Mouse (Mus musculus): ENCODE results near the gene Acox2. TPM values are rescaled to one million over a fixed set of nuclear protein-coding genes. Genes with fewer than 3 reads are reported as not detected.

Acox2 gene
- polyA plus RNA-seq, 1 experiment from 2014 or later, result 1.4 TPM

DNA sequence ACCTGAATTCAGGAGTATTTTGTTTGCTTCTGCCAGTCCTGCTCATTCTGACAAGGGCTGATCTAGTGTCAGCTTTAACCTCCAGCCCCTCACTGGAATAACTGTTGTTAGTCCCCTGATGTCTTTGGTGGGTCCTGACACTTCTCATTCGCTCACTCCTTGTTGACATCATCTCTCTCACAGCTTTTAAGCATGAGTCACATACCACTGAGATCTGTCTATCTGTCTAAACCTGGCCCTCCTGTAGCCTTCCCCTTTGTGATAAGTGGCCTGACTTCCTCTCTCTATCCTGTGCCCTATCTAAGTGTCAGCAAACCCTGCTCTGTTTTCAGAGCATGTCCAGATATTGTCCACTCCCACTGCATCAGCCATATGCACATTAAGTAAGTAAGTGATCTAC, 25.9 kb downstream of the Acox2 start:
- no peak overlapping the region for H3K4me3 ChIP-seq (ENCODE audit: low read length)
- H3K36me3 ChIP-seq (ENCODE audit: control insufficient read depth, insufficient read depth, low read length), result no peaks in the 10 kb centered on the region
- H3K9ac ChIP-seq (ENCODE audit: low read depth, low read length), result no peak overlapping the region
- ATAC-seq, result no peak
- H3K9me3 ChIP-seq (ENCODE audit: control insufficient read depth, low read length), result no peaks in the 10 kb centered on the region
- H3K27ac ChIP-seq (ENCODE audit: low read length), result no peak overlapping the region
- no peaks in the 10 kb centered on the region for H3K27me3 ChIP-seq (replicated peaks; ENCODE audit: control insufficient read depth, insufficient read depth, low read length)
- no peaks in the 10 kb centered on the region for H3K4me1 ChIP-seq (ENCODE audit: control insufficient read depth, insufficient read depth, low read length)
- H3K4me2 ChIP-seq (ENCODE audit: low read depth, low read length), result no peak overlapping the region
- 41% methylated on average over 1 of the region's 1 CpGs for WGBS

DNA sequence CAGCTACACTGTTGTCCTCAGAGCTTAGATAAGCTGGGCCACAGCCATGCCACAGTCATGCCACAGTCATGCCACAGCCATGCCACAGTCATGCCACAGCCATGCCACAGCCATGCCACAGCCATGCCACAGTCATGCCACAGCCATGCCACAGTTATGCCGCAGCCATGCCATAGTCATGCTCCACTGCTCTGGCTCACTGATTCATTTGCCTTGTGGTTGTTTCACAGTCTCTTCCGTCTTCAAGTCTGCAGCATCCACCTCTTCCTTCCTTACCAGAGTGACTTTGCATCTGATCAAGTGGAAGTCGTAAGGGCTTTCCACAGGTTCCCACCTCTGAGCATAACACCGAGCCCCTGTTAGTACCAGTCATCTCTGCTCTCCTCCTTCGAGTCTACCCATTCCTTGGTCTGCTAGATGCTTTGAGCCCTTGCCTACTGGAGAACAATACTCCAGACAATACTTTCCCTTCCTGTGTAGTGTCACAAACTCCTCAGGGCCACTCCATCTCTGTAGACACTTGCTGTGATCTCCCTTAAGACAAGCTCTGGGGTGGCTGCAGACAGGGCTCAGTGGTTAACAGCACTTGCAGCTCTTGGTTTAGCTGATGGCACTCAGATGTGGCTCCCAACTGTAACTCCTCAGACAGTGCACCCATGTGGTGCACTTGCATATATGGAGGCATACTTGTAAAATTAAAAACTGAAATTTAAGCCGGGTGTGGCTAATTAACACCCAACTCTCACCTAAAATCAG, 26.8 kb downstream of the Acox2 start:
- no peak overlapping the region for H3K4me3 ChIP-seq (ENCODE audit: low read length)
- H3K9ac ChIP-seq (ENCODE audit: low read depth, low read length), result no peak overlapping the region
- H3K4me1 ChIP-seq (ENCODE audit: control insufficient read depth, insufficient read depth, low read length), result no peaks in the 10 kb centered on the region
- WGBS, result 86% methylated on average over 6 of the region's 6 CpGs
- no peak for ATAC-seq
- H3K27me3 ChIP-seq (replicated peaks; ENCODE audit: control insufficient read depth, insufficient read depth, low read length), result no peaks in the 10 kb centered on the region
- no peak overlapping the region for H3K27ac ChIP-seq (ENCODE audit: low read length)
- H3K36me3 ChIP-seq (ENCODE audit: control insufficient read depth, insufficient read depth, low read length), result no peaks in the 10 kb centered on the region
- H3K9me3 ChIP-seq (ENCODE audit: control insufficient read depth, low read length), result no peaks in the 10 kb centered on the region
- H3K4me2 ChIP-seq (ENCODE audit: low read depth, low read length), result no peak overlapping the region

DNA sequence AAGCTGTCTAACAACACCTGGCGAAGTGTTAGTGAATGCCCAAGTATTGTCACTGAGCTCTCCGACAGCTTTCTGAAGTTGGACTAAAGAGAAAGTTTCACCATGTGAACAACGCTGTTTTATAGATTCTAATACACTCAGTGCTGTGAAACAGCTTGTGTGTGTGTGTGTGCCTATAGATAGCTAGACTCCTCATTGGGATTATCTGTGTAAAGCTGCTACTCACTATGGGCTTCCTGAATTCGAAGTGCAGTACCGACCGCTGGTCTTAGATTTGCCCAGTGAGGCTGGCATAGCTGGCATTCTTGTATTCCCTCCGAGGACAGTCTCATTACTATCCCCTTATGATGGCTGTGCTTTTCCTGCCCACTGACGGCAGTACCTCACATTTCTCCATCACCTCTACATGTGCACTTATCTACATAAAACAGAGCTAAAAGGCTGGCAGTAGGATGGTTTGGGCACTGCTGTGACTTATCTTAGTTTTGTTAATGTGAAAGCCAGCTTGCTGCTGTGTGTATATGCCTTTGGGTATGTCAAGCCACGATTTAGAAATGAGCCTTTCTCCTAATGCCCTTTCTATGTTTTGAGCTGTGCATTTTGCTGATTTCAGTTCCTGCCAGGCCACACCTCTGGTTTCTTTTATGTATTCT, 29.7 kb downstream of the Acox2 start:
- no peak overlapping the region for H3K9ac ChIP-seq (ENCODE audit: low read depth, low read length)
- H3K9me3 ChIP-seq (ENCODE audit: control insufficient read depth, low read length), result no peaks in the 10 kb centered on the region
- H3K27me3 ChIP-seq (replicated peaks; ENCODE audit: control insufficient read depth, insufficient read depth, low read length), result no peaks in the 10 kb centered on the region
- no peak overlapping the region for H3K27ac ChIP-seq (ENCODE audit: low read length)
- no peaks in the 10 kb centered on the region for H3K36me3 ChIP-seq (ENCODE audit: control insufficient read depth, insufficient read depth, low read length)
- no peak overlapping the region for H3K4me2 ChIP-seq (ENCODE audit: low read depth, low read length)
- H3K4me3 ChIP-seq (ENCODE audit: low read length), result no peak overlapping the region
- 81% methylated on average over 9 of the region's 9 CpGs for WGBS
- no peak for ATAC-seq
- H3K4me1 ChIP-seq (ENCODE audit: control insufficient read depth, insufficient read depth, low read length), result no peaks in the 10 kb centered on the region

DNA sequence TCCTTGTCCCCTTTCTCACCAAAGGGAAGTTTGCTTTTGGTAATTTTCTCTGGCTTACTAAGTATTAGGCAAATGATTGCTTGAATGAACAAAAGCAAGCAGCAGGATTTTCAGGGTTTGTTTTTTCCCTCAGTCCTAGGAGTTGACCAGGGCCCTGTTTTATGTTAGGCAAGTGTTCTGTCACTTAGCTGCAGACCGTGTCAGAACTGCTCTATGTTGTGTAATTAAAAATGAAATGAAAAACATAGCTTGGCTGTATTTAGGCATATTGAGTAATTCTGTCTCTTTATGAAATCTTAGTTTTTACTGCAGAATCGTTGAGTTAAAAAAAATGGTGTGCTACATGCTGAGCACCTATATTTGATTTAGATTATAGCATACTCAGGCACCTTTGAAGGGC, 34.3 kb downstream of the Acox2 start:
- H3K9ac ChIP-seq (ENCODE audit: low read depth, low read length), result no peak overlapping the region
- 0 out of 2 replicates have a peak, but pooled peaks cover 6% of the 10 kb centered on the region for H3K36me3 ChIP-seq (ENCODE audit: control insufficient read depth, insufficient read depth, low read length)
- ATAC-seq, result no peak
- no peaks in the 10 kb centered on the region for H3K4me1 ChIP-seq (ENCODE audit: control insufficient read depth, insufficient read depth, low read length)
- H3K27ac ChIP-seq (ENCODE audit: low read length), result no peak overlapping the region
- no peak overlapping the region for H3K4me2 ChIP-seq (ENCODE audit: low read depth, low read length)
- 80% methylated on average over 2 of the region's 2 CpGs for WGBS
- H3K4me3 ChIP-seq (ENCODE audit: low read length), result no peak overlapping the region
- H3K9me3 ChIP-seq (ENCODE audit: control insufficient read depth, low read length), result no peaks in the 10 kb centered on the region
- H3K27me3 ChIP-seq (replicated peaks; ENCODE audit: control insufficient read depth, insufficient read depth, low read length), result no peaks in the 10 kb centered on the region

DNA sequence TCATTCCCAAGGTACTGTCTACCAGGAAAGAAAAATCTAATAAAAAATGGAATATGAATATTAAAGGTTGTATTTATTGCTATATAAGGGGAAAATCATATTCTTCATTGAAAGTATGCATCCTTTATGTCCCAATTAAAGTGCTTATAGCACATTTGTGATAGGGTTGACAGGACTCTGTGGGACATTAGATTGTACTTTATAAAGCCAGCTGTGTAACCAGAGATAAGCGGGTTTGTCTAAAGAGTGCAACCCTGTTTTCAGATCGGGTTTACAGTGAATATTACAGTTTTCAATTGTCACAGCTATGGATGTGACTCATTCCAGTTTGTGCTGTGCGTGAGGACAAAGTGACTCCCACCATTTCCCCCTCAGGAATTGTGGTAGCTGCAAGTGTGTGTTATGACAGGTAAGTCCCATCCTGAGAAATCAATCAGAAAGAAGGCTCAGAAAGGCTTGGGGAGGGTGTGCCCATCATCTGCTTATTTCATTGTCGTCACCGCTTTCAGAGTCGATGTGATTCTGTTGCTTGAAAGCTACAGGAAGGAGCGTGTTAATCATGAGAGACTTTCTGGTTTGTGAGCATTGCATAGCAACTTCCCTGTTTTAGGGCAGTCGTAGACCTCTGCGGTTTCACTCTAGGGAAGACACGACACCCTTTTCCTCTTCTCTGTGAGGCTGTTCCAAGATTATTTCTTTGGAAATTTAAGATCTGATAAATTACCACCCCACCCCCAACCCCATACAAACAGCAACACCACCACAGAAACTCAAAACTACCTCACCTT, 35.5 kb downstream of the Acox2 start:
- Histone ChIP-seq H3K4me2 (ENCODE audit: low read depth, low read length) (no peak overlapping the region), H3K27me3 (replicated peaks; ENCODE audit: control insufficient read depth, insufficient read depth, low read length) (no peaks in the 10 kb centered on the region), H3K9ac (ENCODE audit: low read depth, low read length) (no peak overlapping the region), H3K36me3 (ENCODE audit: control insufficient read depth, insufficient read depth, low read length) (0 out of 2 replicates have a peak, but pooled peaks cover 6% of the 10 kb centered on the region), H3K4me3 (ENCODE audit: low read length) (no peak overlapping the region), H3K27ac (ENCODE audit: low read length) (no peak overlapping the region), H3K9me3 (ENCODE audit: control insufficient read depth, low read length) (no peaks in the 10 kb centered on the region), H3K4me1 (ENCODE audit: control insufficient read depth, insufficient read depth, low read length) (no peaks in the 10 kb centered on the region)
- 90% methylated on average over 10 of the region's 10 CpGs for WGBS
- ATAC-seq, result no peak

DNA sequence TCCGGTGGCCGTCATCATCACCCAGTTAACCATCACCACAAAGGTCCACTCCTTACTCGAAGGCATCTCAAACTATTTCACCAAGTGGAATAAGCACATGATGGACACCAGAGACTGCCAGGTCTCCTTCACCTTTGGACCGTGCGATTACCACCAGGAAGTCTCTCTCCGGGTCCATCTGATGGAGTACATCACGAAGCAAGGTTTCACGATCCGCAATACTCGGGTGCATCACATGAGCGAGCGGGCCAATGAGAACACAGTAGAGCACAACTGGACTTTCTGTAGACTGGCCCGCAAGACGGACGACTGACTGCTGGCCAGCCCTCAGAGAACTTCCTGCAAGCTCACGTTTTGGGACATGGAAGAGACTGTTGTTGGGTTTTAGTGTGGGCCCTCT, 36.6 kb downstream of the Acox2 start:
- H3K4me2 ChIP-seq (ENCODE audit: low read depth, low read length), result no peak overlapping the region
- 95% methylated on average over 16 of the region's 16 CpGs for WGBS
- ATAC-seq, result no peak
- no peak overlapping the region for H3K27ac ChIP-seq (ENCODE audit: low read length)
- no peaks in the 10 kb centered on the region for H3K4me1 ChIP-seq (ENCODE audit: control insufficient read depth, insufficient read depth, low read length)
- no peaks in the 10 kb centered on the region for H3K27me3 ChIP-seq (replicated peaks; ENCODE audit: control insufficient read depth, insufficient read depth, low read length)
- no peak overlapping the region for H3K9ac ChIP-seq (ENCODE audit: low read depth, low read length)
- H3K36me3 ChIP-seq (ENCODE audit: control insufficient read depth, insufficient read depth, low read length), result 0 out of 2 replicates have a peak, but pooled peaks cover 6% of the 10 kb centered on the region
- H3K4me3 ChIP-seq (ENCODE audit: low read length), result no peak overlapping the region
- H3K9me3 ChIP-seq (ENCODE audit: control insufficient read depth, low read length), result no peaks in the 10 kb centered on the region

DNA sequence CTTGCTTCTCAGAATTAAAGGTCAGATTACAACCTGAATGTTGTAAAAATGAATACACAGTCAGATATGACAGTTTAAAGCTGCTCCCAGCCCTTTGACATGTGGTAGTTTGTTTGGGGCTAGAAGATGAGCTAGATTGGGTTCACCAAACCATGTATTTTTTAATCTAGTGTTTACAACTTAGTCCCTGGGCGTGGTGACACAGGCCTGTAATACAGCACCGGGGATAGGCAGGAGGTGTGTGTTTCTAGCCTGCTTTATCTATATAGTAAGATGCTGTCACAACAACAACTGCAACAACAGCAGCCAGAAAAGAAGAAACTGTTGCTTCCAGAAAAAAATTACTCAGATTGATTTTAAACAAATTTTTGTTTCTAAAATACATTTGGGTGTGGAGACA, 38.2 kb downstream of the Acox2 start:
- WGBS, result 85% methylated on average over 2 of the region's 2 CpGs
- H3K36me3 ChIP-seq (ENCODE audit: control insufficient read depth, insufficient read depth, low read length), result 0 out of 2 replicates have a peak, but pooled peaks cover 6% of the 10 kb centered on the region
- no peak overlapping the region for H3K27ac ChIP-seq (ENCODE audit: low read length)
- H3K9me3 ChIP-seq (ENCODE audit: control insufficient read depth, low read length), result no peaks in the 10 kb centered on the region
- no peak overlapping the region for H3K4me3 ChIP-seq (ENCODE audit: low read length)
- H3K9ac ChIP-seq (ENCODE audit: low read depth, low read length), result no peak overlapping the region
- no peaks in the 10 kb centered on the region; the same call in 1 of the 2 replicates for H3K4me1 ChIP-seq (ENCODE audit: control insufficient read depth, insufficient read depth, low read length)
- no peak overlapping the region for H3K4me2 ChIP-seq (ENCODE audit: low read depth, low read length)
- no peaks in the 10 kb centered on the region for H3K27me3 ChIP-seq (replicated peaks; ENCODE audit: control insufficient read depth, insufficient read depth, low read length)
- no peak for ATAC-seq

DNA sequence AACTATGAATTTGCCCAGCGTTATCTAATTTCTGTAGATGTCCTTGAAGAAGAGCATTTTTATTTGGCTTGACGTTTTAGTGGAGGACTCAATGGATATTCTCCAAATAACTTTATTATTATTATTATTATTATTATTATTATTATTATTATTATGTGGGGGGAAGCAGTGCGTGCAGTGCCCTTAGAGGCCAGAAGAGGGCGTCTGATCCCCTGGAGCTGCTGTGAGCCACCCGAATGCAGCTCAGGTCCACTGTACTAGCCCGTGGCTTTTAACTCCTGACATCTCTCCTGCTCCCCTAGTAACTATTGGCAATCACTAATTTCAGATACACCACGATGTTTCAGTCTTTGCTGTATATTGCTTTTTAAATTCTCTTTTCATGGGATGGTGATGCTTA, 38.8 kb downstream of the Acox2 start:
- Histone ChIP-seq H3K4me3 (ENCODE audit: low read length) (no peak overlapping the region), H3K4me2 (ENCODE audit: low read depth, low read length) (no peak overlapping the region), H3K9me3 (ENCODE audit: control insufficient read depth, low read length) (no peaks in the 10 kb centered on the region), H3K36me3 (ENCODE audit: control insufficient read depth, insufficient read depth, low read length) (0 out of 2 replicates have a peak, but pooled peaks cover 6% of the 10 kb centered on the region), H3K27me3 (replicated peaks; ENCODE audit: control insufficient read depth, insufficient read depth, low read length) (no peaks in the 10 kb centered on the region), H3K9ac (ENCODE audit: low read depth, low read length) (no peak overlapping the region), H3K27ac (ENCODE audit: low read length) (no peak overlapping the region), H3K4me1 (ENCODE audit: control insufficient read depth, insufficient read depth, low read length) (peaks cover 4% of the 10 kb centered on the region)
- ATAC-seq, result no peak
- 68% methylated on average over 7 of the region's 7 CpGs for WGBS

DNA sequence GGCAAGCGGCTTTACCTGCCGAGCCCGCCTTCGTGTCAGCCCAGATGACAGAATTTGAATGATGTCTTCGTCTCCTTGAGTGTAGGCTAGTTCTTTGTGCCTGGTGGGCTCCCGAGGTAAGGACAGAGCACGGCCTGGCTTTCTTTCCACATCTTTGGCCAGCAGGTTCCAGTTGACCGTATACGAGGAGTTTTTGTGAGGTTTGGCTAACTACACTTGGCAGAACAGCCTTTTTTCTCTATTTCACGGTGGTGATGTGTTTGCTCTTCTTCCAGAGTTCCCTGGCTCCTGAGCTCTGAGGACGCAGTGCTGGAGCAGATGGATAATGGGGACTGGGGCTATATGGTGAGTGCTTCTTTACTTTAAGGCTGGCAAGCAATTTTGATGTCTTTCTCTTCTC, 39.3 kb downstream of the Acox2 start:
- Histone ChIP-seq H3K9me3 (ENCODE audit: control insufficient read depth, low read length) (no peaks in the 10 kb centered on the region), H3K36me3 (ENCODE audit: control insufficient read depth, insufficient read depth, low read length) (0 out of 2 replicates have a peak, but pooled peaks cover 6% of the 10 kb centered on the region), H3K4me3 (ENCODE audit: low read length) (no peak overlapping the region), H3K9ac (ENCODE audit: low read depth, low read length) (no peak overlapping the region), H3K27ac (ENCODE audit: low read length) (no peak overlapping the region), H3K4me2 (ENCODE audit: low read depth, low read length) (no peak overlapping the region), H3K4me1 (ENCODE audit: control insufficient read depth, insufficient read depth, low read length) (peaks cover 7% of the 10 kb centered on the region), H3K27me3 (replicated peaks; ENCODE audit: control insufficient read depth, insufficient read depth, low read length) (no peaks in the 10 kb centered on the region)
- WGBS, result 79% methylated on average over 11 of the region's 11 CpGs
- ATAC-seq, result no peak

Data from intestine, embryonic 16.5 days (tissue).